Mouse (Mus musculus) Patski (cell line): ENCODE measurements around the gene Crygd. TPM values are rescaled to one million over a fixed set of nuclear protein-coding genes. Genes with fewer than 3 reads are reported as not detected.
A peak's percentile ranks its signal among the peaks of the same experiment; 100 is the strongest.

ENCODE experiments used
- ATAC-seq: fragments of 100-300 bp; one replicate; pipeline ENCODE4 v1.8.0; 2021
- CTCF ChIA-PET: fragments of 350-600 bp; sonication (Branson Sonifier 250); formaldehyde crosslinking; loops from one replicate; lab custom pipeline; 2022; ENCODE audit warnings: inconsistent platforms; lab: Charles Lee
- POLR2A ChIA-PET: fragments of 350-600 bp; sonication (Branson Sonifier 250); formaldehyde crosslinking; loops from one replicate; lab custom pipeline; 2022; ENCODE audit warnings: antibody characterized with exemption, inconsistent platforms; lab: Charles Lee
- DNase-seq: peaks from one replicate; pipeline ENCODE4 v3.0.0-alpha.2; 2011; ENCODE audit warnings: low read depth, low spot score
- H3K27me3 ChIP-seq: fragments of 371-371 bp; one replicate; pipeline ENCODE4 v1.5.1; 2021
- CTCF ChIP-seq: fragments of 100-300 bp; IDR thresholded peaks from one replicate; pipeline ENCODE4 v1.5.1; 2021
- in situ Hi-C: fragments of 300-500 bp; cut with MboI; formaldehyde crosslinking; loops from 3 replicates; pipeline ENCODE4 v1.11.1; 2018; ENCODE audit warnings: low pct_unique_long_range_greater_than_20kb, mixed read lengths
- polyA plus RNA-seq: library from polyadenylated mRNA; unstranded; gene quantifications from one replicate; pipeline ENCODE4 v1.2.3, GENCODE M21; 2021

The Crygd gene
- polyA plus RNA-seq, 1 experiment from 2014 or later = not detected

- H3K27me3 ChIP-seq = peaks cover 26% of the 10 kb centered on the region
- in situ Hi-C loops = loop anchor here (5.0 kb wide), 1 partner anchor 131 kb away; no protein-coding TSS in a partner anchor
- TF ChIP-seq CTCF = peak; percentile 80
- ATAC-seq (no peak), DNase-seq (peak; percentile 4)
- CTCF ChIA-PET = interaction anchor here (1.5 to 1.8 kb wide), 2 partner anchors 11 to 133 kb away, joined by 3 to 12 read pairs; no protein-coding TSS in a partner anchor
- POLR2A ChIA-PET = interaction anchor here (1.5 kb wide), 1 partner anchor 133 kb away, joined by 3 read pairs; no protein-coding TSS in a partner anchor
Observed at GRCm38 (mm10) chr1:65046401-65047109, 16.7 kb downstream of the Crygd start.

GRCm38 (mm10) chr1:65043433-65043832 is 19.8 kb downstream of the Crygd start:
- peaks cover 20% of the 10 kb centered on the region for H3K27me3 ChIP-seq
- ChIA-PET CTCF (no interaction called here), POLR2A (no interaction called here)
- DNase-seq (no peak), ATAC-seq (no peak)
- in situ Hi-C loops = no loop called here
- TF ChIP-seq CTCF = no peak

- H3K27me3 ChIP-seq = peaks cover 13% of the 10 kb centered on the region
- CTCF ChIA-PET = no interaction called here
- POLR2A ChIA-PET = no interaction called here
- in situ Hi-C loops = no loop called here
- no peak for TF ChIP-seq CTCF
- DNase-seq (no peak), ATAC-seq (no peak)
Observed at GRCm38 (mm10) chr1:65041837-65042236, 21.4 kb downstream of the Crygd start.

GRCm38 (mm10) chr1:65040806-65041205 is 22.4 kb downstream of the Crygd start:
- in situ Hi-C loops = no loop called here
- ChIA-PET CTCF (no interaction called here), POLR2A (no interaction called here)
- no peak for ATAC-seq
- no peak for TF ChIP-seq CTCF
- peaks cover 20% of the 10 kb centered on the region for H3K27me3 ChIP-seq
- no peak for DNase-seq

- in situ Hi-C loops = no loop called here
- ChIA-PET CTCF (no interaction called here), POLR2A (interaction anchor here (0.6 kb wide), 1 partner anchor 358 kb away, joined by 3 read pairs; no protein-coding TSS in a partner anchor)
- H3K27me3 ChIP-seq = peaks cover 19% of the 10 kb centered on the region
- no peak for ATAC-seq
- no peak for DNase-seq
- TF ChIP-seq CTCF = no peak
Observed at GRCm38 (mm10) chr1:65039679-65040078, 23.6 kb downstream of the Crygd start.

GRCm38 (mm10) chr1:65037542-65037941 is 25.7 kb downstream of the Crygd start:
- DNase-seq (no peak), ATAC-seq (no peak)
- POLR2A ChIA-PET = no interaction called here
- TF ChIP-seq CTCF = no peak
- CTCF ChIA-PET = interaction anchor here (1.7 kb wide), 1 partner anchor 142 kb away, joined by 5 read pairs; no protein-coding TSS in a partner anchor
- peaks cover 15% of the 10 kb centered on the region for H3K27me3 ChIP-seq
- in situ Hi-C loops = no loop called here

GRCm38 (mm10) chr1:65035513-65035912 is 27.7 kb downstream of the Crygd start:
- no peak for DNase-seq
- ChIA-PET POLR2A (no interaction called here), CTCF (interaction anchor here (1.0 to 1.3 kb wide), 2 partner anchors 12 to 150 kb away, joined by 3 read pairs; no protein-coding TSS in a partner anchor)
- TF ChIP-seq CTCF = no peak
- in situ Hi-C loops = no loop called here
- peaks cover 27% of the 10 kb centered on the region for H3K27me3 ChIP-seq
- no peak for ATAC-seq

- POLR2A ChIA-PET = no interaction called here
- no peak for TF ChIP-seq CTCF
- DNase-seq (no peak), ATAC-seq (no peak)
- CTCF ChIA-PET = interaction anchor here (1.0 to 1.1 kb wide), 3 partner anchors 13 to 147 kb away, joined by 3 to 5 read pairs (median 3); no protein-coding TSS in a partner anchor
- in situ Hi-C loops = no loop called here
- peaks cover 38% of the 10 kb centered on the region for H3K27me3 ChIP-seq
Observed at GRCm38 (mm10) chr1:65032641-65033040, 30.6 kb downstream of the Crygd start, which contains the start of gene Akr1cl. Gene Akr1cl, minus strand, starts transcription at chr1:65032759.

- ATAC-seq (no peak), DNase-seq (no peak)
- CTCF ChIA-PET = no interaction called here
- in situ Hi-C loops = no loop called here
- peaks cover 51% of the 10 kb centered on the region for H3K27me3 ChIP-seq
- TF ChIP-seq CTCF = no peak
- POLR2A ChIA-PET = no interaction called here
Observed at GRCm38 (mm10) chr1:65028206-65028605, 35.0 kb downstream of the Crygd start.

- ChIA-PET CTCF (interaction anchor here (1.0 kb wide), 1 partner anchor 91 kb away, joined by 3 read pairs; no protein-coding TSS in a partner anchor), POLR2A (no interaction called here)
- TF ChIP-seq CTCF = no peak
- in situ Hi-C loops = loop anchor here (25.0 kb wide), 1 partner anchor 1350 kb away; no protein-coding TSS in a partner anchor
- DNase-seq (no peak), ATAC-seq (no peak)
- H3K27me3 ChIP-seq = peaks cover 8% of the 10 kb centered on the region
Observed at GRCm38 (mm10) chr1:65012726-65013125, 50.5 kb downstream of the Crygd start.

Other genes starting within 250 kb of the Crygd start
- 10.2 TPM for gene Plekhm3, start 106.6 kb downstream of the Crygd start, polyA plus RNA-seq
- gene Akr1cl, start 30.7 kb downstream of the Crygd start, polyA plus RNA-seq = not detected
- not detected for gene Cryge, start 12.3 kb downstream of the Crygd start, polyA plus RNA-seq
- gene Crygc, start 10.2 kb upstream of the Crygd start, polyA plus RNA-seq = not detected
- not detected for gene Crygb, start 18.8 kb upstream of the Crygd start, polyA plus RNA-seq
- not detected for gene Cryga, start 39.9 kb upstream of the Crygd start, polyA plus RNA-seq
- gene Gm28845, start 56.1 kb upstream of the Crygd start, polyA plus RNA-seq = not detected
- gene D630023F18Rik, start 59.8 kb upstream of the Crygd start, polyA plus RNA-seq = 0.08 TPM
- gene Idh1, start 123.0 kb upstream of the Crygd start, polyA plus RNA-seq = 69.2 TPM
- gene Pikfyve, start 123.2 kb upstream of the Crygd start, polyA plus RNA-seq = 13.7 TPM
- 0.03 TPM for gene Pth2r, start 218.6 kb upstream of the Crygd start, polyA plus RNA-seq